Mouse (Mus musculus) heart, postnatal 4 days (tissue): Measurements from ENCODE around the gene Usp22. TPM values are rescaled to one million over a fixed set of nuclear protein-coding genes. Genes with fewer than 3 reads are reported as not detected.

ENCODE experiments used
- DNase-seq: peaks from one replicate; pipeline ENCODE4 v3.0.0; 2021
- total RNA-seq, 2 experiments: library from RNA; stranded (reverse); gene quantifications; 2 replicates each; pipeline ENCODE4 v1.2.3; 2021

The Usp22 gene
- total RNA-seq, 2 experiments from 2014 or later, result 65.6 to 69.4 TPM

- DNase-seq, result no peak
These were observed 72.2 kb downstream of the Usp22 start for GRCm38 (mm10) chr11:61102397-61103339.

Other genes with a start within 250 kb of the Usp22 start
- gene Map2k3, start 243.0 kb downstream of the Usp22 start, total RNA-seq, result 10 to 100 TPM; 38.8 to 42.3 TPM
- 10 to 100 TPM; 18.3 to 21.0 TPM for gene Kcnj12, start 152.5 kb downstream of the Usp22 start, total RNA-seq
- gene Tnfrsf13b, start 48.3 kb downstream of the Usp22 start, total RNA-seq, result 1 to 10 TPM in 1 of 2 experiments, under 1 TPM in 1; 0.90 to 1.0 TPM
- under 1 TPM; 0.29 to 0.31 TPM for gene Aldh3a1, start 32.5 kb upstream of the Usp22 start, total RNA-seq
- gene Aldh3a2, start 92.4 kb upstream of the Usp22 start, total RNA-seq, result 10 to 100 TPM; 43.4 to 43.6 TPM
- under 1 TPM; 0.11 to 0.12 TPM for gene Slc47a2, start 167.8 kb upstream of the Usp22 start, total RNA-seq
- gene Slc47a1, start 203.3 kb upstream of the Usp22 start, total RNA-seq, result 10 to 100 TPM; 30.7 to 36.2 TPM